Mouse (Mus musculus) hindbrain, embryonic 11.5 days (tissue): ENCODE data around the gene Traf3ip2. TPM values are rescaled to one million over a fixed set of nuclear protein-coding genes. Genes with fewer than 3 reads are reported as not detected.
A peak's percentile ranks its signal among the peaks of the same experiment; 100 is the strongest.

Source experiments
- ATAC-seq: fragments of 200-750 bp; cut with Nextera tagmentation; 2 replicates; pipeline ENCODE4 v1.8.0; 2017; ENCODE audit warnings: mild to moderate bottlenecking, moderate TSS enrichment, moderate library complexity; ENCODE audit not compliant: low FRiP score
- DNase-seq: peaks from one replicate; pipeline ENCODE4 v3.0.0-alpha.2; 2015; ENCODE audit warnings: low spot score
- H3K27ac ChIP-seq: fragments of 300-500 bp; sonication (generic); 2 replicates; pipeline ENCODE4 v1.5.1; 2014; ENCODE audit warnings: mild to moderate bottlenecking, low read depth, low read length
- H3K27me3 ChIP-seq: fragments of 300-500 bp; sonication (generic); 2 replicates; pipeline ENCODE4 v1.6.1; 2014; ENCODE audit warnings: mild to moderate bottlenecking, low read length, moderate library complexity, mixed read lengths; ENCODE audit not compliant: control insufficient read depth, insufficient read depth
- H3K36me3 ChIP-seq: fragments of 300-500 bp; sonication (generic); 2 replicates; pipeline ENCODE4 v1.6.1; 2014; ENCODE audit warnings: mild to moderate bottlenecking, low read length, moderate library complexity, mixed read lengths; ENCODE audit not compliant: control insufficient read depth, insufficient read depth
- H3K4me1 ChIP-seq: fragments of 300-500 bp; sonication (generic); replicated peaks from 2 replicates; pipeline ENCODE4 v1.6.1; 2014; ENCODE audit warnings: low read length, mixed read lengths; ENCODE audit not compliant: control insufficient read depth, insufficient read depth
- H3K4me2 ChIP-seq: fragments of 300-500 bp; sonication (generic); replicated peaks from 2 replicates; pipeline ENCODE4 v1.6.1; 2014; ENCODE audit warnings: mild to moderate bottlenecking, low read depth, low read length
- H3K4me3 ChIP-seq: fragments of 300-500 bp; sonication (generic); 2 replicates; pipeline ENCODE4 v1.5.1; 2014; ENCODE audit warnings: low read depth, low read length
- H3K9ac ChIP-seq: fragments of 300-500 bp; sonication (generic); 2 replicates; pipeline ENCODE4 v1.6.1; 2014; ENCODE audit warnings: low read depth, low read length
- H3K9me3 ChIP-seq: fragments of 300-500 bp; sonication (generic); 2 replicates; pipeline ENCODE4 v1.6.1; 2016; ENCODE audit warnings: low read length; ENCODE audit not compliant: control insufficient read depth
- WGBS: fragments of 180-500 bp; shearing (Covaris S2); extraction: QIAGEN DNeasy Blood & Tissue Kit; methylation state at CpG from one replicate; pipeline ENCODE4 v1.1.7; 2014; 5-methylcytosine and 5-hydroxymethylcytosine counted together
- polyA plus RNA-seq: library from polyadenylated mRNA; unstranded; fragments of >200 nt; fragmentation: Nextera tagmentation; extraction: Ambion mirVana; gene quantifications from 2 replicates; pipeline ENCODE4 v1.2.1, GENCODE M21; 2014

Gene Traf3ip2
- polyA plus RNA-seq, 1 experiment from 2014 or later, result 5.6 TPM

DNA sequence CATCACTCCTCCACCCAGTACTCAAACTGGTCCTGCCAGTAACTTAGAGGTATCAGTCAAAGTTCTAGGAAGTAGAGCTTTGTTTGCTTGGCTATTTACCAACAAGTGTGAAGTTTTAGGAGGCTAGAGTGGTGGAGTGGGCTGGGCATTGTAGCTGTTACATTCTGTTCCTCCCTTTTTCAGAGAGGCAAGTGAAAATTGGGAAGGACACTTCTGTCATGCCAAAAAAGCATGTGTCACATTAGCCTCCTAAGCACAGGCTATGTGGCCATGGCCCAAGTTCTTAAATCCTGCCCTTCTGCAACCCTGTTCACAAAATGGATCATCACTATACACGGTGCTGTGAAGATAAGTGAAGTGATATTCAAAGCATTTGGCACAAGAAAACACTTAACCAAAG lies 34.4 kb downstream of the Traf3ip2 start:
- no peak overlapping the region for H3K27ac ChIP-seq
- ATAC-seq, result no peak

DNA sequence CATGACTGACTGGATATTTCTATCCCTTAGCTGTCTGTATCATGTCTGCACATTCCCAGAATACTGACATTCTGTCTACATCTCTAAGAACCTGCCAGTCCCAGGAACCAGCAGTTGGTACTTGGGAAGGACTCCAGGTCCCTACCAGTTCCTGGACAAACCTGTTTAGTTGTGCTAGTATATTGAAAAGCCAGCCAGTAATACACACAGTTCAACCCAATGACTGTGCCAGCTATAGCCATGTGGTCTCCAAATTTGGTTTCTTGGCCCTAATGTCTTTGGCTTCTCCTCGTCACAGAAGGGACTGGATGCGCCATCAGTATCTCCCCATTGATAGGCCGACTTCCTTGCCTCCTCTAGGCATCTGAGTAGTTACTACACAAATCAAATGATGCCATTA lies 35.5 kb downstream of the Traf3ip2 start:
- Histone ChIP-seq H3K4me2 (no peak overlapping the region), H3K9ac (no peak overlapping the region), H3K9me3 (no peaks in the 10 kb centered on the region), H3K36me3 (no peaks in the 10 kb centered on the region), H3K27ac (no peak overlapping the region), H3K4me1 (peaks cover 3% of the 10 kb centered on the region), H3K4me3 (no peak overlapping the region), H3K27me3 (no peaks in the 10 kb centered on the region)
- 88% methylated on average over 3 of the region's 3 CpGs for WGBS
- DNase-seq (no peak), ATAC-seq (no peak)

More for the DNA sequence above, 34.4 kb downstream of the Traf3ip2 start:
- Histone ChIP-seq H3K9me3 (no peaks in the 10 kb centered on the region), H3K4me2 (no peak overlapping the region), H3K36me3 (no peaks in the 10 kb centered on the region), H3K27me3 (no peaks in the 10 kb centered on the region), H3K4me3 (no peak overlapping the region), H3K9ac (no peak overlapping the region), H3K4me1 (peaks cover 5% of the 10 kb centered on the region)
- DNase-seq, result no peak
- WGBS, result 92% methylated on average over 1 of the region's 1 CpGs

DNA sequence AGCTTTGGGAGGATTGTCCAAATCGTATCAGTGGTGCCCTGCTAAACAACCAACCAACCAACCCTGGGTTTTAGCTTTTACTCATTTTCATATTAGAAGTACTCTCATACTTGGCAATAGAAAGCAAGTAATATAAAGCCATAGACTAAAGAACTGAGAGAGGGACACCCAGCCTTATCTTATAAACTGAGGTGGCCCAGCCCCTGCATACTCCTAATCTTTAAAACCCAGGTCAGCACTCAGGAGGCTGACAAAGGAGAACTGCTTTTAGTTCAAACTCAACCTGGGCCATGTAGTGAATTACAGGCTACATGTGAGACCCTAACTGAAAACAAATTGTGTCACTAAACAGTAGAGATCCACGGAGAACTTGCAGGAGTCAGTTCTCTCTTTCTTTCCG lies 36.8 kb downstream of the Traf3ip2 start:
- no peaks in the 10 kb centered on the region for H3K36me3 ChIP-seq
- no peaks in the 10 kb centered on the region for H3K27me3 ChIP-seq
- H3K4me2 ChIP-seq, result no peak overlapping the region
- H3K9ac ChIP-seq, result no peak overlapping the region
- H3K27ac ChIP-seq, result no peak overlapping the region
- no peak overlapping the region for H3K4me3 ChIP-seq
- ATAC-seq (no peak), DNase-seq (no peak)
- peaks cover 3% of the 10 kb centered on the region for H3K4me1 ChIP-seq
- no peaks in the 10 kb centered on the region for H3K9me3 ChIP-seq
- WGBS, result 99% methylated on average over 3 of the region's 3 CpGs

DNA sequence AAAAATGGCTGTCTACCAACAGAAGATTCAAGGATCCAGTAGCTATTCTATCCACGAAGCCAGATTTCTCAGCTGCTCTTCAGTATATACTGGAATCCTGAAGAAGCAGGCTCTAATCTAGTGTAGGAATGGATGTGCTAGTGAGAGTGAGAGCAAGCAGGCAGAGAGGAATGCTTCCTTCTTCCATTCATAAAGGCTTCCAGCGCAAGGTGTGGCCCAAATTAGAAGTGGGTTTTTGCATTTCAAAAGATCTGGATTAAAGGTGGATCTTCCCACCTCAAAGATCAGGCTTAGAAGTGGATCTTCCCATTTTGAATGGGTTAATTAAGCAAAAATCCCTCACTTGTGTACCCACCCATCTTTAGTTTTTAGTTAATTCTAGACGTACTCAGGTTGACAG lies 37.6 kb downstream of the Traf3ip2 start:
- WGBS, result 98% methylated on average over 3 of the region's 3 CpGs
- Histone ChIP-seq H3K4me2 (no peak overlapping the region), H3K9ac (no peak overlapping the region), H3K27me3 (no peaks in the 10 kb centered on the region), H3K4me1 (peaks cover 3% of the 10 kb centered on the region), H3K36me3 (no peaks in the 10 kb centered on the region), H3K4me3 (no peak overlapping the region), H3K9me3 (no peaks in the 10 kb centered on the region), H3K27ac (no peak overlapping the region)
- DNase-seq, result no peak
- no peak for ATAC-seq

DNA sequence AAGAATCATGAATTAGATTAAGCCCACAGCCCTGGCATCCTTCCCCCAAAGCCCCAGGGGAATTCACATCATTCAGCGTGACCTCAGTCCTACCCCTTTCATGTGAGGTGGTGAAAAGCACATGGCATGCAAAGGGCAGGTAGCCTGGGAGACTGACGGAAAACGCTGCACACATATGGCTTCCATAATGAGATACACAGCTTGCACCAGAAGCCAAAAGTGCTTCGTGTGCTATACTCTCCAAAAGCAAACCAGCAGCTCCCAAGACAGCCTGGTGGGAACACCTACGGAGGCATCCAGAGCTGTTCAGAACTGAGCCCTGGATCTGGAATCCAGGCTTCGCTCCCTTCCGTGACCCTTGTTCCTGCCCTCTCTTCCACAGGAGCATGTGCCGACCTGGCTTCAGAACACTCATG lies 41.3 kb downstream of the Traf3ip2 start:
- WGBS, result 47% methylated on average over 8 of the region's 8 CpGs

DNA sequence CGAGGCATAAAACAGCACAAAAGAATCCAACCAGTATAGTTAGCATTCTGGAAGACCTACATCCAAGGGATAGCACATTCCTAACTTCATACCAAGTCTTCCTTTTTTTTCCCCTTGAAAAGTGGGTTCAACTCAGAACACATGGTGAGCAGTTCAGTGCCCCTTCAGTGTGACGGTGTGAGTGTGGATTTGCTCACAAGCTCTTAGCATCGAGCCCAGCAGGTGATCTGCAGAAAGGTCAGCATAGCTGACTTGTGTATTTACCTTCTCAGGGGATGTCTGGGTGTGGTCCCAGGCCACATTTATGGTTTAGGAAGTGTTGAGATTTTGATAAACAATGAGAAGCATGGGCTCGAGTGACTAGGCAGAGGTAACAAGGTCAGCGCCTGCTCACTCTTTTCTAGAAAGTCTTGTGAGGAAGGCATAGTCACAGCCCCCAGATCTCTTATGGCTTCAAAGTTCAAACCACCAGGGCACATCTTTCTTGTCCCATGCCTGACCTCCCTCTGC lies 46.2 kb downstream of the Traf3ip2 start:
- Histone ChIP-seq H3K4me1 (peaks cover 18% of the 10 kb centered on the region), H3K4me2 (no peak overlapping the region), H3K9me3 (no peaks in the 10 kb centered on the region), H3K27me3 (no peaks in the 10 kb centered on the region), H3K36me3 (no peaks in the 10 kb centered on the region), H3K27ac (peak overlapping the region; percentile 55), H3K4me3 (no peak overlapping the region), H3K9ac (no peak overlapping the region)
- ATAC-seq (no peak), DNase-seq (no peak)
- WGBS, result 28% methylated on average over 5 of the region's 5 CpGs

More for the DNA sequence above, 41.3 kb downstream of the Traf3ip2 start:
- Histone ChIP-seq H3K4me3 (no peak overlapping the region), H3K36me3 (no peaks in the 10 kb centered on the region), H3K9ac (no peak overlapping the region), H3K27ac (no peak overlapping the region), H3K27me3 (no peaks in the 10 kb centered on the region), H3K9me3 (no peaks in the 10 kb centered on the region), H3K4me2 (no peak overlapping the region), H3K4me1 (peaks cover 6% of the 10 kb centered on the region)
- DNase-seq (no peak), ATAC-seq (peak; percentile 59; the same call in 1 of the 2 replicates)

DNA sequence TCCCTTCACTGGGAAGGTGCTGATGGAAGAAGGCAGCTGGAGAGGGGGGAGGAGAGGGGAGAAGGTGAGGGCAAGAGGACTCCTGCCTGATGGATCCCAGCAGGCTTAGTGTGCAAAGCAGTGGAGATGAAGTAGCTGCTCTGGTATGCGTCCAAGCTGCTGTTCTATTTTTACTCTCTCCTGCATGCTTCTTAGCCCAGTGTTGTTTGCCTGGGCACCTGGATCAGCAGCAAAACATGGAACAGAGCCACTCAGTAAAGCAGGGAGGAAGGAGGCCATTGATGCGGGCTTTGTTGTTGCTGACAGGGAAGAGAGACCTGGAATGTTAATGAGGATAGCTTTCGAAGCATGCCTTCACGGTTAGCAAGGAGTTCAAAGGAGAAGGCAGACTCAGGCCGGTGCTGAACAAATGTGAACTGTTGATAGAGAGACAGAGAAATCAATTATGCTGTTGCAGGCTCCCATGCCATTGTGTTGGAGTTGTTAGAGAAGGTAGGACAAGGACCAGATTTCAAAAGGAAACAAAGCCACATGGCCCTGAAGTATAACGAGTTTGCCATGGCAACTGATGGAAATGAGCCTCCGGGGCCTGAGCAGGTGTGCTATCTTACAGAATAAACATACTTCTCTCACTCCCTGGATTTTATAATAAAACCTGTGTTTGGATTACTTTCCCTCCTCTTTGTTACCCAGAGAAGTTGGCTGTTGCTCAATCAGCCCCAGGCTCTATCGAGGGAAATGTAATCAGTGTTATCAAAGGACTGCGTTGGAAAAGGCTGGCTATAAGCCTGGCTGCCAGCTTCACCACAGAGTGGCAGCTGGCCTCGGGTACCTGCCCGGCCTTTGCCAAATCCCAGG lies 46.9 kb downstream of the Traf3ip2 start:
- Histone ChIP-seq H3K4me2 (no peak overlapping the region), H3K27ac (peak overlapping the region; percentile 55), H3K9ac (no peak overlapping the region), H3K4me3 (no peak overlapping the region), H3K4me1 (peaks cover 18% of the 10 kb centered on the region), H3K27me3 (no peaks in the 10 kb centered on the region), H3K36me3 (no peaks in the 10 kb centered on the region), H3K9me3 (no peaks in the 10 kb centered on the region)
- 10% methylated on average over 11 of the region's 11 CpGs for WGBS
- ATAC-seq (peak; percentile 89), DNase-seq (peak; percentile 61)

DNA sequence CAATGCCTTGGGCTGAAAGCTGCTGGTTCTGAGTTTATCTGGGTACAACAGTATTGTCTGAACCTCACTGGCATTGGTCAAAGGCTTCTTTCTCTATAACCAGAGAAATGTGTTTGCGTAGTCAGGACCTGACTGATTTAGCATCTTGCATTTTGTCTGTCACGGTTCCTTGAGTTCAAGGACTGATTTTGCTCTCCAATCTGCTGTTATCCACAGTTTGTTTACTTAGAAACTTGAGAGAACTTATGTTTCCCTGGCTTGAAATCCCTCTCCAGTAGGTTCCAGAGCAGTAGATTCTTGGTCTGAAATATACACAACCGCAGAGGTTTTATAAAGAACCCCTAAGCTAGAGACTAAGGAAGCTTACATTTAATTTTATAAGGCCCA lies 47.5 kb downstream of the Traf3ip2 start:
- Histone ChIP-seq H3K4me3 (no peak overlapping the region), H3K36me3 (no peaks in the 10 kb centered on the region), H3K27ac (peak overlapping the region; percentile 55), H3K9me3 (no peaks in the 10 kb centered on the region), H3K9ac (no peak overlapping the region), H3K4me2 (no peak overlapping the region), H3K4me1 (peaks cover 20% of the 10 kb centered on the region), H3K27me3 (no peaks in the 10 kb centered on the region)
- WGBS, result 59% methylated on average over 3 of the region's 3 CpGs
- DNase-seq, result no peak
- no peak for ATAC-seq

DNA sequence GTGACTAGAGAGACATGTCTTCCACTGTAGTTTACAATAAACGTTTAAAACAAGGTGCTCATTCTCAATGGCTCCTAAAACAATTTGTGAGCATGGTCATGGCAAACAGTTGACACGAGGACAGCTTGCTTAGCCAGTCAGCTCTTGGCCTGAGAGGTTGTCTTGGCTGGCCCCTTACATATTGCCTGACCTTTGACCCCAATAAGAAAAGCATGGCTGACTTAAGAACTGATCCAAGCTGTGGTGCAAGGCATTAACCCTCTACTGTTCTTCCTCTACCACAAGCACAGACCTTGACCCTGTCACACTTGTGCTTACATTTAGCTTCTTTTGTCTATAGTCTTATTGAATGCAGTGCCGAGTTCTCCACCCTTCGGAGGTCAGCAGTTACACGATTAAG lies 48.0 kb downstream of the Traf3ip2 start:
- H3K9ac ChIP-seq, result no peak overlapping the region
- H3K9me3 ChIP-seq, result no peaks in the 10 kb centered on the region
- H3K27ac ChIP-seq, result peak overlapping the region; percentile 30; the same call in 1 of the 2 replicates
- 38% methylated on average over 5 of the region's 5 CpGs for WGBS
- H3K36me3 ChIP-seq, result no peaks in the 10 kb centered on the region
- no peak for DNase-seq
- peaks cover 20% of the 10 kb centered on the region for H3K4me1 ChIP-seq
- no peaks in the 10 kb centered on the region for H3K27me3 ChIP-seq
- H3K4me3 ChIP-seq, result no peak overlapping the region
- H3K4me2 ChIP-seq, result no peak overlapping the region
- no peak for ATAC-seq
